Mouse (Mus musculus) kidney, adult 2 months (tissue): ENCODE results near the gene Ubtd1.

ENCODE experiments used
- CTCF ChIP-seq: fragments of 200-500 bp; conservative IDR thresholded peaks from 2 replicates; pipeline ENCODE4 v1.5.1; 2011; ENCODE audit warnings: low read depth, mild to moderate bottlenecking, control low read depth, low read length, moderate library complexity, mixed read lengths; ENCODE audit not compliant: insufficient read depth, insufficient read length
- POLR2A ChIP-seq: fragments of 200-500 bp; IDR thresholded peaks from one replicate; pipeline ENCODE4 v1.6.1; 2011; ENCODE audit warnings: low read depth, low read length, control low read depth

GRCm38 (mm10) chr19:42033611-42034010, 52.0 kb downstream of the Ubtd1 start:
- TF ChIP-seq CTCF, result no peak
- no peak for TF ChIP-seq POLR2A
